Mouse (Mus musculus) limb, embryonic 13.5 days (tissue): ENCODE results near the gene Ifna16. TPM values are rescaled to one million over a fixed set of nuclear protein-coding genes. Genes with fewer than 3 reads are reported as not detected.
A peak's percentile ranks its signal among the peaks of the same experiment; 100 is the strongest.

Source experiments
- ATAC-seq: fragments of 200-750 bp; cut with Nextera tagmentation; 2 replicates; pipeline ENCODE4 v1.8.0; 2017; ENCODE audit warnings: low read depth, moderate number of reproducible peaks, moderate TSS enrichment; ENCODE audit not compliant: low FRiP score
- H3K27ac ChIP-seq: fragments of 300-500 bp; sonication (generic); 2 replicates; pipeline ENCODE4 v1.5.1; 2015; ENCODE audit warnings: inconsistent platforms, mild to moderate bottlenecking, moderate library complexity
- H3K27me3 ChIP-seq: fragments of 300-500 bp; sonication (generic); 2 replicates; pipeline ENCODE4 v1.6.1; 2015; ENCODE audit warnings: mild to moderate bottlenecking, inconsistent platforms
- H3K36me3 ChIP-seq: fragments of 300-500 bp; sonication (generic); 2 replicates; pipeline ENCODE4 v1.6.1; 2015; ENCODE audit warnings: inconsistent platforms, mild to moderate bottlenecking, moderate library complexity
- H3K4me1 ChIP-seq: fragments of 300-500 bp; sonication (generic); 2 replicates; pipeline ENCODE4 v1.6.1; 2015; ENCODE audit warnings: inconsistent platforms
- H3K4me2 ChIP-seq: fragments of 300-500 bp; sonication (generic); replicated peaks from 2 replicates; pipeline ENCODE4 v1.6.1; 2015; ENCODE audit warnings: inconsistent platforms, mild to moderate bottlenecking, moderate library complexity
- H3K4me3 ChIP-seq: fragments of 300-500 bp; sonication (generic); 2 replicates; pipeline ENCODE4 v1.5.1; 2015; ENCODE audit warnings: moderate library complexity, mild to moderate bottlenecking, inconsistent platforms
- H3K9ac ChIP-seq: fragments of 300-500 bp; sonication (generic); 2 replicates; pipeline ENCODE4 v1.6.1; 2015; ENCODE audit warnings: mild to moderate bottlenecking, inconsistent platforms
- H3K9me3 ChIP-seq: fragments of 300-500 bp; sonication (generic); 2 replicates; pipeline ENCODE4 v1.6.1; 2016; ENCODE audit warnings: inconsistent platforms
- WGBS: fragments of 180-500 bp; shearing (Covaris S2); methylation state at CpG from one replicate; pipeline ENCODE4 v1.1.7; 2015; 5-methylcytosine and 5-hydroxymethylcytosine counted together
- polyA plus RNA-seq: library from polyadenylated mRNA; unstranded; fragments of >200 nt; fragmentation: Nextera tagmentation; extraction: Ambion mirVana; gene quantifications from 2 replicates; pipeline ENCODE4 v1.2.1, GENCODE M21; 2015

The Ifna16 gene
- not detected in 2 replicates for polyA plus RNA-seq

DNA sequence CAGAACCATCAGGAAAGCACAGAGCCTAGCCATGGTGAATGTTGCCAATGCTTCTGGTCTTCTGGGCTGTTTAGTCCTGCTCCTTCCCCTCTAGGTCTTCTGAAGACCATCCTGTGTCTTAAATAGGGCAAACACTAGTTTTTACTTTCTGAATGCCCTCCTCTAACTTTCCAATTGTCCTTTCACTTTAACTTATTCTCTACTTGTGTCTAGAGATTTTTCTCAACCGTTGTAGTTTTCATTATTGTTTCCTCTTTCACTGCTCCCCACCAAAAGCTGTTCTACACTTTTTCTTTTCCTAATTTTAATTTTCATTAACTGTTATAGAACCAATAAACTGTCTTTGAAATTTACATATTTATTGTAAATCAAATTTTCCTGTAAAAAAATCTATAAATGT, at the start of gene Ifna16:
Gene Ifna16 (minus strand): TSS at position 101 of the 400 bp plus-strand sequence.
- no peak within 1 kb of the TSS for H3K9ac ChIP-seq
- no peak for ATAC-seq
- H3K4me3 ChIP-seq = no peak within 1 kb of the TSS
- H3K27ac ChIP-seq = no peak within 1 kb of the TSS
- H3K27me3 ChIP-seq = no peaks in the 10 kb centered on the region
- H3K9me3 ChIP-seq = no peaks in the 10 kb centered on the region
- no peaks in the 10 kb centered on the region for H3K36me3 ChIP-seq
- H3K4me1 ChIP-seq = no peaks in the 10 kb centered on the region
- 80% methylated on average over 1 of the region's 1 CpGs for WGBS
- no peak within 1 kb of the TSS for H3K4me2 ChIP-seq

DNA sequence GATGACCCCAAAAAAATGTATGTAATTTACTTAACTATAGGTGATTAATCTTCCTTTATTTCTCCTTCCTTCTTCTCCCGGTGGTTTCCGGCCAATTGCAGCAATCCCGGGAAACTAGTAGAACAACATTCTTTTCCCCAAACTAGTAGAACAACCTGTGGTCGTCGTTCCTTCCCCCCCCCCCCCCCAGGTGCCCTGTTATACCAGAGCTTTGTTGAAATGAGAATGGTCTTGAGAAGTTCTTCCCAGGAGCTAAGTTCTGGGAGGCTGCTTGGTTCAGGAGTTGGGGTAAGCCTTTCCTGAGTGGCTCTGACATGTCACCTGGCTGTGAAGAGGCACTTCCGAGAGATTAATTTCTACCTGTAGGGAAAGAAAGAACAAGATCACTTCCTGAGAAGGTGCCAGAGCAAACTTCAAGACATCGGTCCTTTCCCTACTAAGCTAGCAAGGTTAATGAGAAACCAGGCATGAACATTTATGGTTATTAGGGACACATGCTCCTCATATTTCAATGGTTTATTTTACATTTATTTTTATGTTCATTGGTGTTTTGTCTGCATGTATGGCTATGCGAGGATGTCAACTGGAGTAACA, 46.9 kb upstream of the Ifna16 start:
- ATAC-seq = no peak

GRCm38 (mm10) chr4:88721791-88722721, 45.3 kb upstream of the Ifna16 start, which contains the start of the genes Gm26566 and Klhl9:
Gene Gm26566 (plus strand): TSS chr4:88721805.
Gene Klhl9 (minus strand): TSS chr4:88722465.
- Histone ChIP-seq H3K4me3 (peak within 1 kb of the TSS; percentile 89), H3K9ac (peak within 1 kb of the TSS; percentile 96), H3K27ac (peak within 1 kb of the TSS; percentile 98), H3K4me2 (peak within 1 kb of the TSS; percentile 89), H3K9me3 (no peaks in the 10 kb centered on the region), H3K4me1 (peaks cover 25% of the 10 kb centered on the region), H3K36me3 (peaks cover 18% of the 10 kb centered on the region), H3K27me3 (no peaks in the 10 kb centered on the region)
- ATAC-seq = peak; percentile 96
- under 1% methylated on average over 81 of the region's 82 CpGs for WGBS

More for the DNA sequence above, 46.9 kb upstream of the Ifna16 start:
- Histone ChIP-seq H3K4me3 (no peak overlapping the region), H3K36me3 (peaks cover 13% of the 10 kb centered on the region), H3K9me3 (no peaks in the 10 kb centered on the region), H3K27me3 (no peaks in the 10 kb centered on the region), H3K9ac (no peak overlapping the region), H3K4me1 (peaks cover 19% of the 10 kb centered on the region), H3K27ac (no peak overlapping the region), H3K4me2 (no peak overlapping the region)
- 46% methylated on average over 8 of the region's 8 CpGs for WGBS

GRCm38 (mm10) chr4:88718715-88719114, 42.0 kb upstream of the Ifna16 start:
- Histone ChIP-seq H3K9me3 (no peaks in the 10 kb centered on the region), H3K4me3 (peak overlapping the region; percentile 38), H3K4me1 (peaks cover 25% of the 10 kb centered on the region), H3K9ac (peak overlapping the region; percentile 21), H3K27me3 (no peaks in the 10 kb centered on the region), H3K36me3 (peaks cover 43% of the 10 kb centered on the region), H3K4me2 (peak overlapping the region; percentile 69), H3K27ac (no peak overlapping the region)
- WGBS = 51% methylated on average over 1 of the region's 1 CpGs
- ATAC-seq = no peak

- H3K4me2 ChIP-seq = no peak overlapping the region
- H3K4me3 ChIP-seq = no peak overlapping the region
- no peak overlapping the region for H3K27ac ChIP-seq
- no peak for ATAC-seq
- no peaks in the 10 kb centered on the region for H3K9me3 ChIP-seq
- H3K36me3 ChIP-seq = peaks cover 42% of the 10 kb centered on the region
- H3K9ac ChIP-seq = no peak overlapping the region
- no peaks in the 10 kb centered on the region for H3K27me3 ChIP-seq
- peaks cover 12% of the 10 kb centered on the region for H3K4me1 ChIP-seq
Observed at GRCm38 (mm10) chr4:88715059-88715458, 38.3 kb upstream of the Ifna16 start.

DNA sequence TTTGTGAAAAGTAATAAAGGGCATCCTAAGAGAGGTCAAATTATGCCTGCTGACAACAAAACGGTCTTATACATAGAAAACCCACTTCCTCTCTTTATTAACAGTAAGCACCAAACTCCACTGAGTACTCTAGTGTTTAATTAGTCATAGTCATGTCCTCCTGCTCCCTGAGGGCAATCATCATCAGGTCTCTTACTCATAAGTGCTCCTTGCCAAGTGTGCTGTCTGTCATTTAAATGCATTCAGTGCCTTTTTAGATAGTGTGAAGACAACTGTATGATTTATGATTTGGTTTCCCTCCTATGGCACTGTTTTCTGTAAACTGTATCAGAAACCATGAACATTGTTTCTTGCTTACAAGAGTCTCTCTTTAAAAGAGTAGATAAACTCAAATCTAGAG, 37.6 kb upstream of the Ifna16 start:
- peaks cover 45% of the 10 kb centered on the region for H3K36me3 ChIP-seq
- H3K27me3 ChIP-seq = no peaks in the 10 kb centered on the region
- no peak for ATAC-seq
- no peak overlapping the region for H3K4me2 ChIP-seq
- no peak overlapping the region for H3K27ac ChIP-seq
- WGBS = 78% methylated on average over 1 of the region's 1 CpGs
- H3K4me3 ChIP-seq = no peak overlapping the region
- no peak overlapping the region for H3K9ac ChIP-seq
- no peaks in the 10 kb centered on the region for H3K9me3 ChIP-seq
- H3K4me1 ChIP-seq = peaks cover 10% of the 10 kb centered on the region

DNA sequence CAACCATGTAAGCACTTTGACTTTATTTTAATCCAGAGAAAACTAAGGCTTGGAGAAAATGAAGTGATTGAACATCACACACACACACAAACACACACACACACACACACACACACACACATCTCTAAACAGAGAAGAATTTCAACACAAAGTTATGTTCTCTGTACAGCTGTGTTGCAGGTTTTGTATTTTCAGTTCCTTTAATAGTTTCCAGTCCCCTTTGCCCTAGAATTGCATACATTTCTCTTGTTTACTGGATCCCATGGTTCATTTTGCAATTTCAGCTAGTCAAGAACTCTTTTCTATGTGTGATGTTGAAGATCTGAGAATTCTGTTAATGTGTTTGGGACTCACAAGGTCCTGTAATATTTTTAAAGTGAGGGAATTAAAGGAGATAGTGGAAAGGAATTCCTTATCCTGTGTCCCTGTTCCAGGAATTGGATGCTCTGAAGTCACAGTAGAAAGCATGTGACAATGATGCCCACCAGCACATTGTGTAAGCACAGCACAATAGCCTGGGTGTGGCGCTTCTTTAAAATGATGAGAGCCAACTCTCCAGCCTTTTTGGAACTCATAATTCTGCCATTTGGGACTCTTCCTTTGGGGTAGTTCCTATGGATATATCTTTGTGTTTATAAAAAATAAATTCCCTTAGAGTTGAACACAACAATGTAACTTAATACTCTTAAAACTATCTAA, 30.6 kb upstream of the Ifna16 start:
- 96% methylated on average over 1 of the region's 1 CpGs for WGBS
- no peak overlapping the region for H3K4me3 ChIP-seq
- no peaks in the 10 kb centered on the region for H3K27me3 ChIP-seq
- no peaks in the 10 kb centered on the region for H3K4me1 ChIP-seq
- H3K36me3 ChIP-seq = peaks cover 9% of the 10 kb centered on the region; the same call in 1 of the 2 replicates
- no peak overlapping the region for H3K27ac ChIP-seq
- H3K4me2 ChIP-seq = no peak overlapping the region
- H3K9ac ChIP-seq = no peak overlapping the region
- ATAC-seq = no peak
- no peaks in the 10 kb centered on the region for H3K9me3 ChIP-seq

- 27% methylated on average over 3 of the region's 3 CpGs for WGBS
- Histone ChIP-seq H3K27me3 (no peaks in the 10 kb centered on the region), H3K9ac (no peak overlapping the region), H3K4me2 (no peak overlapping the region), H3K4me3 (no peak overlapping the region), H3K9me3 (no peaks in the 10 kb centered on the region), H3K36me3 (peaks cover 9% of the 10 kb centered on the region; the same call in 1 of the 2 replicates), H3K4me1 (no peaks in the 10 kb centered on the region), H3K27ac (no peak overlapping the region)
- no peak for ATAC-seq
Observed at GRCm38 (mm10) chr4:88705924-88706323, 29.2 kb upstream of the Ifna16 start.

GRCm38 (mm10) chr4:88699301-88699700, 22.6 kb upstream of the Ifna16 start:
- no peak overlapping the region for H3K4me3 ChIP-seq
- no peak overlapping the region for H3K9ac ChIP-seq
- H3K27me3 ChIP-seq = no peaks in the 10 kb centered on the region; the same call in 1 of the 2 replicates
- no peak overlapping the region for H3K4me2 ChIP-seq
- WGBS = 76% methylated on average over 1 of the region's 1 CpGs
- no peaks in the 10 kb centered on the region for H3K4me1 ChIP-seq
- no peak overlapping the region for H3K27ac ChIP-seq
- H3K36me3 ChIP-seq = no peaks in the 10 kb centered on the region
- H3K9me3 ChIP-seq = no peaks in the 10 kb centered on the region
- ATAC-seq = no peak

- H3K9me3 ChIP-seq = no peaks in the 10 kb centered on the region
- H3K27me3 ChIP-seq = no peaks in the 10 kb centered on the region; the same call in 1 of the 2 replicates
- no peak overlapping the region for H3K4me2 ChIP-seq
- H3K4me1 ChIP-seq = no peaks in the 10 kb centered on the region
- no peak overlapping the region for H3K4me3 ChIP-seq
- WGBS = 51% methylated on average over 5 of the region's 5 CpGs
- H3K27ac ChIP-seq = no peak overlapping the region
- H3K9ac ChIP-seq = no peak overlapping the region
- H3K36me3 ChIP-seq = no peaks in the 10 kb centered on the region
- ATAC-seq = no peak
Observed at GRCm38 (mm10) chr4:88698781-88699180, 22.1 kb upstream of the Ifna16 start.

DNA sequence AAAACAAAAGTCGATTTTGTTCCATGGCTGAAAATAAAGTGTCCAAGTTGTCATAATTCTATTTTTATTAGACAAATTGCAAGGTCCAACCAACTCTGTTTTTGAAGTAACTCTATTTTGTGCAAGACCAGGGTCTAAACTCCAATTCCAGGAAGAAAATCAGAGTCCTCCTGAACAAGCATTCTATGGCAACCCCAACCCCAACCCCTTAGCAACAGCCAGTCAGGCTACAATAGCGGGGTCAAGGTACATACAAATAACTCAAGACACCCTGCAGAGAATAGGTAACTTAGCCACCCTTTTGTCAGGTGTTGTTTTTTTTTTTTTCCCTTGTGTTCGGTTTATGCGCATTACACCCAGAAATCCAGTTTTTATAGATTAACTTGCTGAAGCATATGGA, 21.0 kb upstream of the Ifna16 start:
- Histone ChIP-seq H3K36me3 (no peaks in the 10 kb centered on the region), H3K4me3 (no peak overlapping the region), H3K27ac (no peak overlapping the region), H3K4me1 (no peaks in the 10 kb centered on the region), H3K9ac (no peak overlapping the region), H3K27me3 (no peaks in the 10 kb centered on the region; the same call in 1 of the 2 replicates), H3K9me3 (no peaks in the 10 kb centered on the region), H3K4me2 (no peak overlapping the region)
- WGBS = 83% methylated on average over 4 of the region's 4 CpGs
- no peak for ATAC-seq

GRCm38 (mm10) chr4:88697108-88697507, 20.4 kb upstream of the Ifna16 start:
- Histone ChIP-seq H3K4me2 (no peak overlapping the region), H3K4me3 (no peak overlapping the region), H3K27ac (no peak overlapping the region), H3K9me3 (no peaks in the 10 kb centered on the region), H3K27me3 (no peaks in the 10 kb centered on the region; the same call in 1 of the 2 replicates), H3K4me1 (no peaks in the 10 kb centered on the region), H3K9ac (0 out of 2 replicates have a peak overlapping the region, but pooled peaks have one; percentile 0), H3K36me3 (no peaks in the 10 kb centered on the region)
- ATAC-seq = no peak
- 49% methylated on average over 6 of the region's 6 CpGs for WGBS
